Mouse (Mus musculus): Measurements from ENCODE around the gene Chil5. TPM values are rescaled to one million over a fixed set of nuclear protein-coding genes. Genes with fewer than 3 reads are reported as not detected.

Chil5 gene
- polyA plus RNA-seq, 1 experiment from 2014 or later: not detected

DNA sequence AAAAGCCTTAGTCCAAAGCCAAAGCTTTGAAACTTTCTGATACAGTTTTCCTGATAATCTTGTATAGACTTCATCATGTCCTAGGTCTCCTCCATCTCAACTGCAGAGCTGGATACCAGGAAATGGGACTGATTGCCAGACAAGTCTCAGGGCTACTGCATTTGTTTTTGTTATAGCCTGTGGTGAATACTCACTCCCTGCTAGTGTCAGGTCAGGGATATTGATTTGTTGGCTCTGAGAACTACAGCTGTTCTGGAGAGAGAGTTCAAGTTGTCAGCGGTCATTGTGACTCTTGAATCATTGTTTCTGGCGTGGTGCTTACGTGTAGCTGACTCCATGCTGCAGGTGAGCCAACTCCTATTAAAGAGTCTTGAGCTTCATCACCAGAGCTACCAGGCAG, 59.2 kb downstream of the Chil5 start, which contains the start of gene Ovgp1:
Gene Ovgp1, plus strand, starts transcription at position 301 of the 400 bp plus-strand sequence.
- no peaks in the 10 kb centered on the region for H3K9me3 ChIP-seq (ENCODE audit: control insufficient read depth, low read length)
- no peak within 1 kb of the TSS for H3K4me2 ChIP-seq (ENCODE audit: low read depth, low read length)
- H3K4me3 ChIP-seq (ENCODE audit: low read depth, low read length): no peak within 1 kb of the TSS
- no peak within 1 kb of the TSS for H3K27ac ChIP-seq (replicated peaks; ENCODE audit: low read depth, low read length)
- no peak within 1 kb of the TSS for H3K9ac ChIP-seq (ENCODE audit: low read depth, low read length)
- no peak for ATAC-seq (ENCODE audit: low read depth)
- no peaks in the 10 kb centered on the region for H3K27me3 ChIP-seq (replicated peaks; ENCODE audit: control insufficient read depth, insufficient read depth, low read length)
- 72% methylated on average over 3 of the region's 3 CpGs for WGBS
- peaks cover 26% of the 10 kb centered on the region for H3K36me3 ChIP-seq (ENCODE audit: control insufficient read depth, insufficient read depth, low read length)
- no peaks in the 10 kb centered on the region for H3K4me1 ChIP-seq (ENCODE audit: control insufficient read depth, insufficient read depth, low read length)
- no peak for DNase-seq (ENCODE audit: low spot score)

DNA sequence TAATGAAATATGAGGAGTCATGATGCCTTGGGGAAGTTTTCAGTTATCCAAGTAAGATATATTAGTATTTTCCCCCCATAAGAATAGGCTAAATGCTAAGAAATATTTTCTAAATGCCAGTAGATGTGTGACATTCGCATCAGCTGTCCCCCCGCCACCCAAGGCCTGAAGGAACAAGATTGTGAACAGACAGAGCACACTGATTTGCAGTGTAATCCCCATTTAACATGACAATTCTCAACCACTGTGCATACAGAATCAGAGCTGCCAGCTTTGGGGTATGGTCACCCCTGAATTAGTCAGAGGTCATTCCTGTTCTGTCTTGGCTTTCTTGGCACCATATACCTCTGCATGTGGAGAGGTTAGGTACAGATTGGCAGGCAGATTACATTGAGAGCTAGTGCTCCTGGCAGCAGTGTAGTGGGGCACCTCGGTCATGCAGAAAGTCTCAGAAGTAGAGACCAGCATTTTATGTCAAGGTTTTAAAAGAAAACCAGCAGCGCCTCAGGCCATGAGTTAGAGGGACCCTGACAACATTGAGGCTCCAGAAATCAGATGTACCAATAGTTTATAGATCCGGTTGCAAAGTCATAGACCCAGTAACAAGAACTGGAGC, 60.7 kb downstream of the Chil5 start:
- no peak overlapping the region for H3K4me2 ChIP-seq (ENCODE audit: low read depth, low read length)
- peaks cover 41% of the 10 kb centered on the region for H3K36me3 ChIP-seq (ENCODE audit: control insufficient read depth, insufficient read depth, low read length)
- WGBS: 79% methylated on average over 5 of the region's 5 CpGs
- no peak overlapping the region for H3K9ac ChIP-seq (ENCODE audit: low read depth, low read length)
- H3K4me1 ChIP-seq (ENCODE audit: control insufficient read depth, insufficient read depth, low read length): no peaks in the 10 kb centered on the region
- H3K9me3 ChIP-seq (ENCODE audit: control insufficient read depth, low read length): no peaks in the 10 kb centered on the region
- DNase-seq (ENCODE audit: low spot score) (no peak), ATAC-seq (ENCODE audit: low read depth) (0 out of 2 replicates have a peak, but pooled peaks have one; percentile 26)
- H3K27ac ChIP-seq (replicated peaks; ENCODE audit: low read depth, low read length): no peak overlapping the region
- no peak overlapping the region for H3K4me3 ChIP-seq (ENCODE audit: low read depth, low read length)
- H3K27me3 ChIP-seq (replicated peaks; ENCODE audit: control insufficient read depth, insufficient read depth, low read length): no peaks in the 10 kb centered on the region

Other genes starting within 250 kb of the Chil5 start
- 85.5 and 92.9 TPM in 2 replicates for gene Rap1a, start 231.5 kb downstream of the Chil5 start, polyA plus RNA-seq (2014; fragmentation: Nextera tagmentation; extraction: Ambion mirVana)
- gene Adora3, start 162.0 kb downstream of the Chil5 start, polyA plus RNA-seq (2014; fragmentation: Nextera tagmentation; extraction: Ambion mirVana): 1.4 and 3.0 TPM in 2 replicates
- 0.68 and 0.89 TPM in 2 replicates for gene Tmigd3, start 161.9 kb downstream of the Chil5 start, polyA plus RNA-seq (2014; fragmentation: Nextera tagmentation; extraction: Ambion mirVana)
- 0.47 and 0.70 TPM in 2 replicates for gene I830077J02Rik, start 100.2 kb downstream of the Chil5 start, polyA plus RNA-seq (2014; fragmentation: Nextera tagmentation; extraction: Ambion mirVana)
- gene Wdr77, start 73.4 kb downstream of the Chil5 start, polyA plus RNA-seq (2014; fragmentation: Nextera tagmentation; extraction: Ambion mirVana): 100 and 117 TPM in 2 replicates
- gene Atp5f1, start 72.7 kb downstream of the Chil5 start, polyA plus RNA-seq (2014; fragmentation: Nextera tagmentation; extraction: Ambion mirVana): 468 and 483 TPM in 2 replicates
- gene Ovgp1, start 59.1 kb downstream of the Chil5 start, polyA plus RNA-seq (2014; fragmentation: Nextera tagmentation; extraction: Ambion mirVana): 0.75 and 1.2 TPM in 2 replicates
- 5.2 and 13.1 TPM in 2 replicates for gene Pifo, start 18.2 kb downstream of the Chil5 start, polyA plus RNA-seq (2014; fragmentation: Nextera tagmentation; extraction: Ambion mirVana)
- gene Chia1, start 80.4 kb upstream of the Chil5 start, polyA plus RNA-seq (2014; fragmentation: Nextera tagmentation; extraction: Ambion mirVana): 0.17 and 0.19 TPM in 2 replicates
- 0.11 and 0.22 TPM in 2 replicates for gene Chil3, start 134.8 kb upstream of the Chil5 start, polyA plus RNA-seq (2014; fragmentation: Nextera tagmentation; extraction: Ambion mirVana)
- not detected in 2 replicates for gene Chil4, start 186.7 kb upstream of the Chil5 start, polyA plus RNA-seq (2014; fragmentation: Nextera tagmentation; extraction: Ambion mirVana)

Data from embryonic facial prominence, embryonic 14.5 days (tissue).